Mouse (Mus musculus) embryo, embryonic 10.5 days (tissue): ENCODE results near the gene Gzmd.

Experiments used
- DNase-seq: peaks from one replicate; pipeline ENCODE4 v3.0.0-alpha.2; 2015; ENCODE audit warnings: low spot score

Gzmd gene

GRCm38 (mm10) chr14:56082016-56082415 is 50.4 kb downstream of the Gzmd start:
- DNase-seq: no peak
